32 mouse cellular contexts compared by ENCODE assay signal in the genomic region with DNA sequence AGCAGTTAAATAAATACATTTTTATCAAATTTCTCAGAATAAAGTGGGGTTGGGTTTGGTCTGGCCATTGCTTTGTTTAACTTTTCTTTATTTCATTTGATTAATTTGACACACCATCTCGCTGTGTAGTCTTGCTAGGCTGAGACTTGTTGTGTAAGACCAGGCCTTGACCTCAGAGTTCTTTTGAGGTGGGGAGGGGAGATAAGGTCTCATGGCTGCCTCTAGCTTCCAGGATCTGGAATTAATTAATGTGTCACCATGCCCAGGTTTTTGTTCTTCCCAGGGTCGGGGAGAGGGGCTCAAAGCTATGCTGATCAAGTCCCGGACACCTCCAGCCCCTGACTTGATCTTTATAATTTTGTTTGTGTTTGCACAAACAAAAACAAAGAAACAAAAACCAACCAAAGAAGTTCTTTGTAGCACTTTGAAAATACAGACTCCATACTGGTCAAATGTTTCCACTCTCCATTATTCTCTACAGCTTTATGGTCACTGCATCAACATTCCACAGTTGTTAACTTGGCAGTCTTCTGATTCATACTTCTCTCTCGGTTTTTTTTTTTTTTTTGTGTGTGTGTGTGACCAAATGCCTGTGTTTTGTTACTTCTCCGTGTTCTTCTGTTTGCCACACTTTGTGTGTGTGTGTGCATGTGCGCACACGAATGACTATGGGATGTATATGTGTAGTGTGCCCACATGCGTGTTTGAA. TPM values are rescaled to one million over a fixed set of nuclear protein-coding genes. Genes with fewer than 3 reads are reported as not detected.
A peak's percentile ranks its signal among the peaks of the same experiment; 100 is the strongest.
DNase-seq lines count a peak whose midpoint lies in the region; ATAC-seq and TF ChIP-seq lines count a peak whose summit lies in the region.
"Had no signal": no experiment of that assay in that cellular context is flagged by ENCODE, and none has a peak within 500 bp of the region (broad histone marks: within the 10 kb centered on the region; RNA-seq: fewer than 3 reads in every experiment).

No protein-coding gene starts in this region.

- H3K4me2 ChIP-seq in kidney, postnatal 0 days (ENCODE audit: low read length), result no peak overlapping the region
- H3K4me2 ChIP-seq in stomach, embryonic 14.5 days (replicated peaks; ENCODE audit: low read depth, low read length), result no peak overlapping the region
- no peak overlapping the region for H3K4me2 ChIP-seq in hindbrain, embryonic 14.5 days (replicated peaks)
- H3K4me2 ChIP-seq: heart, embryonic 13.5 days; hindbrain, embryonic 12.5 days; liver, embryonic 15.5 days; midbrain, embryonic 13.5 days had no signal

- WGBS in kidney, postnatal 0 days, result 61% methylated on average over 8 of the region's 8 CpGs
- 62% methylated on average over 8 of the region's 8 CpGs for WGBS in stomach, embryonic 14.5 days
- 68% methylated on average over 8 of the region's 8 CpGs for WGBS in hindbrain, embryonic 14.5 days

- H3K27me3 ChIP-seq in kidney, postnatal 0 days (ENCODE audit: insufficient read depth, low read length), result no peaks in the 10 kb centered on the region
- H3K27me3 ChIP-seq in stomach, embryonic 14.5 days (ENCODE audit: control insufficient read depth, insufficient read depth, low read length), result no peaks in the 10 kb centered on the region
- no peaks in the 10 kb centered on the region for H3K27me3 ChIP-seq in hindbrain, embryonic 14.5 days (ENCODE audit: control insufficient read depth, insufficient read depth, low read length)
- H3K27me3 ChIP-seq: heart, embryonic 13.5 days; hindbrain, embryonic 12.5 days; midbrain, embryonic 13.5 days had no signal

- peak overlapping the region; percentile 72 for H3K27ac ChIP-seq in kidney, postnatal 0 days
- no peak overlapping the region for H3K27ac ChIP-seq in stomach, embryonic 14.5 days (ENCODE audit: low read length)
- H3K27ac ChIP-seq in hindbrain, embryonic 14.5 days, result no peak overlapping the region
- H3K27ac ChIP-seq: heart, adult 2 months; heart, embryonic 13.5 days; hindbrain, embryonic 12.5 days; liver, embryonic 15.5 days; midbrain, embryonic 13.5 days had no signal

- H3K4me3 ChIP-seq in kidney, postnatal 0 days (replicated peaks; ENCODE audit: low read depth, low read length), result no peak overlapping the region
- no peak overlapping the region for H3K4me3 ChIP-seq in stomach, embryonic 14.5 days (ENCODE audit: low read depth, low read length)
- H3K4me3 ChIP-seq in hindbrain, embryonic 14.5 days (replicated peaks; ENCODE audit: low read length), result no peak overlapping the region
- H3K4me3 ChIP-seq: heart, adult 2 months; heart, embryonic 13.5 days; hindbrain, embryonic 12.5 days; liver, embryonic 15.5 days; midbrain, embryonic 13.5 days had no signal

- H3K36me3 ChIP-seq in kidney, postnatal 0 days (ENCODE audit: insufficient read depth, low read length), result no peaks in the 10 kb centered on the region
- no peaks in the 10 kb centered on the region for H3K36me3 ChIP-seq in stomach, embryonic 14.5 days (ENCODE audit: control insufficient read depth, insufficient read depth, low read length)
- no peaks in the 10 kb centered on the region for H3K36me3 ChIP-seq in hindbrain, embryonic 14.5 days (replicated peaks; ENCODE audit: control insufficient read depth, insufficient read depth)
- H3K36me3 ChIP-seq: heart, embryonic 13.5 days; hindbrain, embryonic 12.5 days; liver, embryonic 15.5 days; midbrain, embryonic 13.5 days had no signal

- no peak for ATAC-seq in kidney, postnatal 0 days (replicated peaks; ENCODE audit: low FRiP score, low read depth)
- ATAC-seq in stomach, embryonic 14.5 days (ENCODE audit: insufficient number of reproducible peaks, insufficient read depth, low FRiP score, low read depth), result 0 out of 2 replicates have a peak, but pooled peaks have one; percentile 24
- no peak for ATAC-seq in hindbrain, embryonic 14.5 days (ENCODE audit: low FRiP score)
- ATAC-seq: forebrain, postnatal 0 days; midbrain, embryonic 13.5 days had no signal

- H3K9ac ChIP-seq in kidney, postnatal 0 days (ENCODE audit: low read depth, low read length), result no peak overlapping the region
- H3K9ac ChIP-seq in stomach, embryonic 14.5 days (replicated peaks; ENCODE audit: low read depth, low read length), result no peak overlapping the region
- no peak overlapping the region for H3K9ac ChIP-seq in hindbrain, embryonic 14.5 days
- H3K9ac ChIP-seq: forebrain, postnatal 0 days; heart, embryonic 13.5 days; hindbrain, embryonic 12.5 days; liver, embryonic 15.5 days; midbrain, embryonic 13.5 days had no signal

- H3K9me3 ChIP-seq in kidney, postnatal 0 days (replicated peaks; ENCODE audit: low read length), result no peaks in the 10 kb centered on the region
- H3K9me3 ChIP-seq in stomach, embryonic 14.5 days (ENCODE audit: control insufficient read depth, low read depth, low read length), result no peaks in the 10 kb centered on the region
- no peaks in the 10 kb centered on the region for H3K9me3 ChIP-seq in hindbrain, embryonic 14.5 days (ENCODE audit: control insufficient read depth, low read length)
- H3K9me3 ChIP-seq: heart, embryonic 13.5 days; hindbrain, embryonic 12.5 days; liver, embryonic 15.5 days; midbrain, embryonic 13.5 days had no signal

- DNase-seq in kidney, postnatal 0 days (ENCODE audit: low spot score), result peak; percentile 74
- no peak for DNase-seq in kidney, postnatal 25 days
- DNase-seq in NIH3T3 (ENCODE audit: low read depth), result peak; percentile 69
- peak; percentile 38 for DNase-seq in embryo, embryonic 11 days
- DNase-seq in hindbrain, embryonic 14.5 days (ENCODE audit: low spot score), result no peak
- DNase-seq in gastrocnemius, adult 8-10 months (ENCODE audit: low spot score in 2 of 2), result no peak
- DNase-seq: adrenal gland, postnatal 36 days; cerebellum, adult 11 months; cerebellum, postnatal 10 days; forebrain, postnatal 0 days; gastrocnemius, postnatal 36 days; heart, adult 2 months; kidney, adult 11 months; layer of hippocampus, adult 9-11 months; liver; lung, postnatal 10 days; right cerebral cortex, postnatal 14 days; spleen, adult 18-20 months; thymus, adult 18-20 months; thymus, postnatal 4 days had no signal

- no peaks in the 10 kb centered on the region for H3K4me1 ChIP-seq in kidney, postnatal 0 days (replicated peaks; ENCODE audit: insufficient read depth, low read length)
- H3K4me1 ChIP-seq in stomach, embryonic 14.5 days (ENCODE audit: control insufficient read depth, insufficient read depth, low read length), result no peaks in the 10 kb centered on the region
- H3K4me1 ChIP-seq in hindbrain, embryonic 14.5 days (replicated peaks; ENCODE audit: control insufficient read depth, insufficient read depth, low read length), result no peaks in the 10 kb centered on the region
- H3K4me1 ChIP-seq: liver, embryonic 15.5 days had no signal

- no peak for TF ChIP-seq CTCF in kidney, postnatal 0 days (IDR thresholded peaks at IDR 0.05; ENCODE audit: low read depth)

RNA-seq across cellular contexts. Expression of gene Aicda, which starts 22.0 kb away (rescaled TPM):
- not detected in 2 replicates for polyA plus RNA-seq in kidney, postnatal 0 days (2015; fragmentation: Nextera tagmentation; extraction: Ambion mirVana)
- polyA plus RNA-seq in stomach, embryonic 14.5 days (2014; fragmentation: Nextera tagmentation; extraction: Ambion mirVana), result not detected in 2 replicates
- polyA plus RNA-seq in hindbrain, embryonic 14.5 days (2014; fragmentation: Nextera tagmentation; extraction: Ambion mirVana), result 0.52 and 1.0 TPM in 2 replicates
- not detected for total RNA-seq in gastrocnemius, adult 8-10 months (2022)
- total RNA-seq: adrenal gland, postnatal 36 days; gastrocnemius, postnatal 36 days; heart, adult 2 months; heart, postnatal 25 days; left cerebral cortex, adult 18-20 months; left cerebral cortex, postnatal 25 days; megakaryocyte, adult 5-6 weeks; monocyte, adult 5-6 weeks had no signal
- polyA plus RNA-seq: forebrain, embryonic 11.5 days; heart, adult 2 months; heart, embryonic 13.5 days; liver, embryonic 15.5 days had no signal

RNA-seq across cellular contexts. Expression of gene Mfap5, which starts 26.0 kb away (rescaled TPM):
- 42.4 and 47.0 TPM in 2 replicates for polyA plus RNA-seq in kidney, postnatal 0 days (2015; fragmentation: Nextera tagmentation; extraction: Ambion mirVana)
- polyA plus RNA-seq in stomach, embryonic 14.5 days (2014; fragmentation: Nextera tagmentation; extraction: Ambion mirVana), result 20.5 and 21.1 TPM in 2 replicates
- polyA plus RNA-seq in hindbrain, embryonic 14.5 days (2014; fragmentation: Nextera tagmentation; extraction: Ambion mirVana), result 2.0 and 2.3 TPM in 2 replicates
- total RNA-seq in gastrocnemius, adult 8-10 months (2022), result 10 to 100 TPM in 3 of 4 experiments, 1 to 10 TPM in 1; 9.2 to 17.7 (median 13.8) TPM
- total RNA-seq: megakaryocyte, adult 5-6 weeks; monocyte, adult 5-6 weeks; neutrophil, adult 5-6 weeks had no signal

RNA-seq across cellular contexts. Expression of gene Rimklb, which starts 33.1 kb away (rescaled TPM):
- 6.6 and 9.8 TPM in 2 replicates for polyA plus RNA-seq in kidney, postnatal 0 days (2015; fragmentation: Nextera tagmentation; extraction: Ambion mirVana)
- polyA plus RNA-seq in stomach, embryonic 14.5 days (2014; fragmentation: Nextera tagmentation; extraction: Ambion mirVana), result 22.9 and 24.1 TPM in 2 replicates
- 127 and 145 TPM in 2 replicates for polyA plus RNA-seq in hindbrain, embryonic 14.5 days (2014; fragmentation: Nextera tagmentation; extraction: Ambion mirVana)
- total RNA-seq in gastrocnemius, adult 8-10 months (2022), result 1 to 10 TPM in 1 of 4 experiments, under 1 TPM in 2, not detected in 1; 0.22 to 1.3 (median 0.80) TPM
- total RNA-seq: heart, adult 2 months; heart, postnatal 25 days; megakaryocyte, adult 5-6 weeks; monocyte, adult 5-6 weeks had no signal

Comparison
In these comparisons a context has a peak if more than half of its experiments do, and no peak if none do; other contexts are left out.
1. DNase-seq: peak in kidney, postnatal 0 days (single experiment), NIH3T3 (single experiment) and embryo, embryonic 11 days (single experiment); none in kidney, postnatal 25 days (0 of 2), hindbrain, embryonic 14.5 days (single experiment) and gastrocnemius, adult 8-10 months (0 of 2).